Comparison of ENCODE assay signal across 19 mouse cellular contexts in the genomic region with DNA sequence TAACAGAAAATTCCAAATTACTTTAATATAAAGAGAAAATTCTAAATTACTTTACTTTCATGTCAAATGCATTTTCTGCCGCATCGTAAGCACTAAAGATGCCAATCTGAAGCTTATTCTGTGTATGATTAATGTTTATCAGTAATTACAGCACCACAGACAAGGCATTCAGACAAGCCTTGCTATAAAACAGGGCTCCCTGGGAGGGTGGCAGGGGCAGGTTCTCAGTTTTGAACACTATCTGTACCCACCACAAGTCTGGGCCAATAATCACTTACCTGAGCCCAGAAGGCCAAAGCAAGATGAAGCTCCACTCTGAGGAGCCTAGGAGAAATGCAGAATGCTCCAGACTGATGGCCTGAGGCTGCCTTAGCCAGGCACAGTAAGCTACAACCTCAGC. TPM values are rescaled to one million over a fixed set of nuclear protein-coding genes. Genes with fewer than 3 reads are reported as not detected.
DNase-seq lines count a peak whose midpoint lies in the region; ATAC-seq lines count a peak whose summit lies in the region.
"Had no signal": no experiment of that assay in that cellular context is flagged by ENCODE, and none has a peak within 500 bp of the region (broad histone marks: within the 10 kb centered on the region; RNA-seq: fewer than 3 reads in every experiment).

No protein-coding gene starts in this region.

- WGBS in heart, embryonic 12.5 days, result 93% methylated on average over 2 of the region's 2 CpGs
- WGBS in liver, embryonic 12.5 days (ENCODE audit: insufficient replicate concordance), result 58% methylated on average over 2 of the region's 2 CpGs
- 49% methylated on average over 2 of the region's 2 CpGs for WGBS in liver, embryonic 16.5 days (ENCODE audit: insufficient replicate concordance)

- H3K27ac ChIP-seq in heart, embryonic 12.5 days (ENCODE audit: poor library complexity, severe bottlenecking), result peak overlapping the region; percentile 6; the same call in 1 of the 2 replicates
- peak overlapping the region; percentile 98 for H3K27ac ChIP-seq in liver, embryonic 12.5 days
- H3K27ac ChIP-seq in liver, embryonic 16.5 days (ENCODE audit: low read length), result peak overlapping the region; percentile 97
- H3K27ac ChIP-seq: embryonic facial prominence, embryonic 10.5 days; forebrain, embryonic 12.5 days; heart, adult 2 months; heart, embryonic 15.5 days; hindbrain, embryonic 10.5 days; hindbrain, embryonic 14.5 days; intestine, embryonic 15.5 days had no signal

- no peak overlapping the region for H3K9ac ChIP-seq in heart, embryonic 12.5 days
- peak overlapping the region; percentile 74 for H3K9ac ChIP-seq in liver, embryonic 12.5 days
- H3K9ac ChIP-seq in liver, embryonic 16.5 days (ENCODE audit: low read depth, low read length), result peak overlapping the region; percentile 72
- H3K9ac ChIP-seq: forebrain, embryonic 12.5 days; heart, embryonic 15.5 days; hindbrain, embryonic 14.5 days; intestine, embryonic 15.5 days had no signal

- no peak for ATAC-seq in heart, embryonic 12.5 days (ENCODE audit: insufficient number of reproducible peaks, low FRiP score)
- ATAC-seq in liver, embryonic 12.5 days, result peak; percentile 14
- no peak for ATAC-seq in liver, embryonic 16.5 days (ENCODE audit: low read depth)
- no peak for ATAC-seq in monocyte, adult 5-6 weeks (replicated peaks; ENCODE audit: insufficient number of reproducible peaks, low FRiP score, low TSS enrichment, poor library complexity, severe bottlenecking)
- no peak for ATAC-seq in cerebellum, adult (ENCODE audit: insufficient number of reproducible peaks, low FRiP score, low TSS enrichment)
- ATAC-seq: forebrain, embryonic 16.5 days; intestine, embryonic 15.5 days had no signal

- H3K4me1 ChIP-seq in heart, embryonic 12.5 days (replicated peaks), result no peaks in the 10 kb centered on the region
- H3K4me1 ChIP-seq in erythroblast, embryonic 14.5 days (ENCODE audit: control insufficient read depth), result peaks cover 88% of the 10 kb centered on the region
- H3K4me1 ChIP-seq in liver, embryonic 12.5 days, result peaks cover 78% of the 10 kb centered on the region
- H3K4me1 ChIP-seq in liver, embryonic 16.5 days (ENCODE audit: control insufficient read depth, low read depth, low read length), result peaks cover 57% of the 10 kb centered on the region
- H3K4me1 ChIP-seq: heart, embryonic 15.5 days had no signal

- 0 out of 2 replicates have a peak overlapping the region, but pooled peaks have one; percentile 13 for H3K4me2 ChIP-seq in heart, embryonic 12.5 days
- H3K4me2 ChIP-seq in liver, embryonic 12.5 days, result peak overlapping the region; percentile 76
- peak overlapping the region; percentile 71 for H3K4me2 ChIP-seq in liver, embryonic 16.5 days (ENCODE audit: low read depth, low read length)
- H3K4me2 ChIP-seq: forebrain, embryonic 12.5 days; heart, embryonic 15.5 days; hindbrain, embryonic 14.5 days; intestine, embryonic 15.5 days had no signal

- no peaks in the 10 kb centered on the region for H3K27me3 ChIP-seq in heart, embryonic 12.5 days (replicated peaks)
- H3K27me3 ChIP-seq in erythroblast, embryonic 14.5 days (ENCODE audit: control insufficient read depth), result peaks cover 22% of the 10 kb centered on the region
- H3K27me3 ChIP-seq in liver, embryonic 12.5 days (replicated peaks), result 0 out of 2 replicates have a peak, but pooled peaks cover 4% of the 10 kb centered on the region
- H3K27me3 ChIP-seq in liver, embryonic 16.5 days (ENCODE audit: control insufficient read depth, insufficient read depth, low read depth, low read length), result no peaks in the 10 kb centered on the region
- H3K27me3 ChIP-seq: forebrain, embryonic 12.5 days; heart, embryonic 15.5 days; intestine, embryonic 15.5 days had no signal

- no peaks in the 10 kb centered on the region for H3K36me3 ChIP-seq in heart, embryonic 12.5 days
- H3K36me3 ChIP-seq in erythroblast, embryonic 14.5 days (ENCODE audit: control insufficient read depth), result peaks cover 23% of the 10 kb centered on the region
- H3K36me3 ChIP-seq in liver, embryonic 12.5 days, result no peaks in the 10 kb centered on the region
- no peaks in the 10 kb centered on the region for H3K36me3 ChIP-seq in liver, embryonic 16.5 days (ENCODE audit: control insufficient read depth, insufficient read depth)
- H3K36me3 ChIP-seq: embryonic facial prominence, embryonic 10.5 days; forebrain, embryonic 12.5 days; heart, embryonic 15.5 days; hindbrain, embryonic 10.5 days; intestine, embryonic 15.5 days had no signal

- DNase-seq in heart, adult 18-20 months, result no peak
- no peak for DNase-seq in gastrocnemius, postnatal 10 days
- DNase-seq: adrenal gland, postnatal 10 days; cerebellum, adult 2 months; cerebellum, postnatal 10 days; heart, adult 2 months had no signal

- no peaks in the 10 kb centered on the region for H3K9me3 ChIP-seq in heart, embryonic 12.5 days (replicated peaks)
- peaks cover 6% of the 10 kb centered on the region for H3K9me3 ChIP-seq in erythroblast, embryonic 14.5 days (ENCODE audit: control insufficient read depth, low read length)
- H3K9me3 ChIP-seq in liver, embryonic 12.5 days (replicated peaks), result no peaks in the 10 kb centered on the region
- no peaks in the 10 kb centered on the region for H3K9me3 ChIP-seq in liver, embryonic 16.5 days (replicated peaks; ENCODE audit: control insufficient read depth, low read length)
- H3K9me3 ChIP-seq: embryonic facial prominence, embryonic 10.5 days; forebrain, embryonic 12.5 days; heart, embryonic 15.5 days; hindbrain, embryonic 10.5 days; intestine, embryonic 15.5 days had no signal

- no peak overlapping the region for H3K4me3 ChIP-seq in heart, embryonic 12.5 days
- H3K4me3 ChIP-seq in erythroblast, embryonic 14.5 days (replicated peaks), result peak overlapping the region; percentile 70
- peak overlapping the region; percentile 47 for H3K4me3 ChIP-seq in liver, embryonic 12.5 days
- H3K4me3 ChIP-seq in liver, embryonic 16.5 days (ENCODE audit: low read depth, low read length), result peak overlapping the region; percentile 53
- H3K4me3 ChIP-seq: embryonic facial prominence, embryonic 10.5 days; forebrain, embryonic 12.5 days; heart, adult 2 months; heart, embryonic 15.5 days; hindbrain, embryonic 10.5 days; intestine, embryonic 15.5 days had no signal

RNA-seq across cellular contexts. Expression of gene 1700017B05Rik, which starts 35.5 kb away (rescaled TPM):
- polyA plus RNA-seq in heart, embryonic 12.5 days (2016; fragmentation: Nextera tagmentation; extraction: Ambion mirVana), result 17.4 and 17.9 TPM in 2 replicates
- total RNA-seq in heart, adult 18-20 months (2021), result 10 to 100 TPM in 1 of 2 experiments, 1 to 10 TPM in 1; 8.9 to 11.5 TPM
- polyA plus RNA-seq in erythroblast, embryonic 14.5 days (2012), result 15.8 and 16.8 TPM in 2 replicates
- 22.2 and 23.4 TPM in 2 replicates for polyA plus RNA-seq in liver, embryonic 12.5 days (2016; fragmentation: Nextera tagmentation; extraction: Ambion mirVana)
- 14.1 and 16.9 TPM in 2 replicates for polyA plus RNA-seq in liver, embryonic 16.5 days (2015; fragmentation: Nextera tagmentation; extraction: Ambion mirVana)
- total RNA-seq in monocyte, adult 5-6 weeks (2017), result 11.4 to 26.8 TPM (median 12.9 TPM) in 3 replicates
- 10 to 100 TPM; 10.2 to 12.8 TPM for total RNA-seq in gastrocnemius, postnatal 10 days (2021)

Comparison
In these comparisons a context has a peak if more than half of its experiments do, and no peak if none do; other contexts are left out.
1. H3K27ac ChIP-seq: peak in every context shown above with its lines; median percentile 98 in liver, embryonic 12.5 days; 97 in liver, embryonic 16.5 days; 6 in heart, embryonic 12.5 days.
2. H3K4me2 ChIP-seq: peak in every context shown above with its lines; median percentile 76 in liver, embryonic 12.5 days; 71 in liver, embryonic 16.5 days; 13 in heart, embryonic 12.5 days.